Mouse (Mus musculus) spleen, adult 18-20 months (tissue): ENCODE results near the gene Bicra.

Experiments
- DNase-seq, 2 experiments: peaks; one replicate each; pipeline ENCODE4 v3.0.0; 2022; ENCODE audit warnings: mixed read lengths in 2 of 2

Gene Bicra

GRCm38 (mm10) chr7:16013722-16014275 is 33.9 kb downstream of the Bicra start:
- no peak for DNase-seq

GRCm38 (mm10) chr7:16012576-16013263 is 35.0 kb downstream of the Bicra start:
- peak in 1 of 2 experiments; percentile 57 for DNase-seq

GRCm38 (mm10) chr7:16011418-16012085 is 36.2 kb downstream of the Bicra start:
- DNase-seq, result no peak

GRCm38 (mm10) chr7:16010649-16011048 is 37.1 kb downstream of the Bicra start:
- DNase-seq, result no peak

GRCm38 (mm10) chr7:16009636-16010035 is 38.1 kb downstream of the Bicra start:
- no peak for DNase-seq

- DNase-seq, result no peak
Measured at GRCm38 (mm10) chr7:16005020-16005419, 42.7 kb downstream of the Bicra start.

GRCm38 (mm10) chr7:16004177-16004856 is 43.4 kb downstream of the Bicra start:
- DNase-seq, result no peak

GRCm38 (mm10) chr7:16003032-16003431 is 44.7 kb downstream of the Bicra start:
- DNase-seq, result no peak

GRCm38 (mm10) chr7:16002171-16002570 is 45.5 kb downstream of the Bicra start:
- no peak for DNase-seq

- DNase-seq, result no peak
Measured at GRCm38 (mm10) chr7:16001691-16002090, 46.0 kb downstream of the Bicra start.

GRCm38 (mm10) chr7:15993789-15994188 is 53.9 kb downstream of the Bicra start:
- no peak for DNase-seq

- no peak for DNase-seq
Measured at GRCm38 (mm10) chr7:15993152-15993551, 54.6 kb downstream of the Bicra start.

- no peak for DNase-seq
Measured at GRCm38 (mm10) chr7:15991764-15992163, 56.0 kb downstream of the Bicra start.

GRCm38 (mm10) chr7:15987661-15988356 is 59.9 kb downstream of the Bicra start:
- DNase-seq, result no peak

- no peak for DNase-seq
Measured at GRCm38 (mm10) chr7:15982729-15983407, 64.9 kb downstream of the Bicra start.

- DNase-seq, result no peak
Measured at GRCm38 (mm10) chr7:15981538-15981937, 66.2 kb downstream of the Bicra start.

- DNase-seq, result no peak
Measured at GRCm38 (mm10) chr7:15980246-15980645, 67.5 kb downstream of the Bicra start.

GRCm38 (mm10) chr7:15975904-15976303 is 71.8 kb downstream of the Bicra start:
- DNase-seq, result peak in 1 of 2 experiments; percentile 41

- no peak for DNase-seq
Measured at GRCm38 (mm10) chr7:15975451-15975850, 72.3 kb downstream of the Bicra start.

- peak; percentile 48 to 69 for DNase-seq
Measured at GRCm38 (mm10) chr7:15974712-15975111, 73.0 kb downstream of the Bicra start.

- no peak for DNase-seq
Measured at GRCm38 (mm10) chr7:15972247-15972646, 75.5 kb downstream of the Bicra start.

GRCm38 (mm10) chr7:15969674-15970073 is 78.0 kb downstream of the Bicra start:
- no peak for DNase-seq
